Mouse (Mus musculus) lung, postnatal 25 days (tissue): Measurements from ENCODE around the gene Rps27l.
"Not testable (repeated sequence)": the region's sequence is repeated elsewhere in the genome, so short reads cannot be mapped to it uniquely, and the experiment has no call there.

Experiments used
- DNase-seq: peaks from one replicate; pipeline ENCODE4 v3.0.0; 2022; ENCODE audit warnings: low spot score

Rps27l gene

DNA sequence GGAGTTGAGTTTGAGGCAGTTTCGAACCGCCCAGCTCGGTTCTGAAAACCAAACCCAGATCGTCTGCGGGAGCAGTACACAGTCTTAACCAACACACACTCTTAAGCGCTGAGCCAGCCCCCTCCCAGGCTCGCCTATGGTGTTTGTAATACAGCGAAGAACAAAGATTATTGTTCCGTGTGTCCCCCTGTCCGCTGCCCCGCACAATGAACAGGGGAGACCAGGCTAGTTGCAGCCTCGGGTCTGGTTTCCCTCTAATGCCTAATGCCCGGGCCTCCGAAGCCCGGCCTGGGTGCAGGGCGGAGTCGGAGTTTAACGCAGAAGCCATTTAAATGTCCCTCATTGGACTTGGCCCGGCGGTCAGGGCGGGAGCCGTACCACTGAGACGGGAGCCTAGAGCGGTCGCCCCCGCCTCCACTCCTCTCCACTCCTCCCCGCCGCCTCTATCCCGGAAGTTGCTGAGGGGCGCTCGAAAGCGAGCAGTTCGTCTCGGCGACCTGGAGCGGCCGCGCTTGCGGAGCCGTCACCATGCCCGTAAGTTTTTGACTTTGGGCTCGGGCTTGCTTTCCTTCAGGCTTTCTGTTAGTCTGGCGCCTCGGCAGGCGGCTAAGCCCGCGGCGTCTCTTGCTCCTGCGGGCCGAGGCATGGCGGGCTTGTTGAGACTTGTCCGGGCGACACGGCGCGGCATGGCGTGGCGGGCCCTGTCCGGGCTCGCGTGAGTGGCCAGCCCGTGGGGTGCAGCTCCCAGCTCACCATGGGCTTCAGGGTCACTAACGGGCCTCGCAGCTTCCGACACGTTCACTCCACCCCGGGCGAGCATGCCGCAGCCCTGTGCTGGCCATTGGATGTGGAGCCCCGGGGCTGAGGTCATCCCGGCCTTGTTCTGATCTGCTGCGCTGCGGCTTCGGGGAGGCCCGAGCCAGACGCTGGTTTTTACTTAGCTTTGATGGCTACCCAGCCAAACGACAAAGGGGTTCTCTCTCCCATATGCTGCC lies at the start of gene Rps27l:
Gene Rps27l, plus strand, starts transcription at position 440 of the 995 bp plus-strand sequence.
- DNase-seq = peak; percentile 95

DNA sequence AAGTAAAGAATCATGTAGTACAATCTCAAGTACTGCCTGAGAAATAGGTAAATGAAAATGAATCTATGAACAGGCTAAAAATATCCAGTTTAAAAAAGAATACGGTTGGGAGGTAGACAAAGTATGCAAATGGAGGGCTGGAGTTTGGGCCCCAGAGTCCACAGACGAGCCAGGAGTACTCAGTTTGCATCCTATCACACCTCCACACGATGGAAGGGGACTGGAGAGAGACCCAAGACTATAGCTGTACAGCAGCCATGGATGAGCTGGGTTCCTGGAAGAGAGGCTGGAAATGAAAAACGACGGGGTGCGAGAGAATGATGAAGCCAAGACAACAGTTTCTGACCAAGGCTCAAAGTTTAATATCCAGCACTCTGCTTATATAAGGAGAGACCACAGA lies 48.9 kb upstream of the Rps27l start:
- DNase-seq = no peak

DNA sequence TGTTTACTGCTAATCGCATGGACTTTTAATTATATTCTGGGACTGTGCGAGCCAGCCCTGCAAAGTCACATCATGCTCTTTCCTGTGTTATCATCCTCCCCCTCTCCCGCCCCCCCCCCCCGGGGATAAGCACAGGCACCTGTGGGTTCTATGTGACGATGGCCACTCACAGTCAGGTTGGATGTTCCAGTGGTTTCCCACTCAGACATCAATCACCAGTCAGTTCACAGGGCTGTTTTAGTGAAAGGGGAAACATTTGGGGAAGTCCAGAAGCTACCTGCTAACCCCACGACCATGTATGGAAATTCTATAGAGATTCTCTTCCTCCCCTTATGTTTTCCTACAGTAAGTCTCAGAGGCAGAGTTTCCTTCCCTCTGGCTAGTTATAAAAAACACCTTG lies 48.0 kb upstream of the Rps27l start:
- DNase-seq = no peak

DNA sequence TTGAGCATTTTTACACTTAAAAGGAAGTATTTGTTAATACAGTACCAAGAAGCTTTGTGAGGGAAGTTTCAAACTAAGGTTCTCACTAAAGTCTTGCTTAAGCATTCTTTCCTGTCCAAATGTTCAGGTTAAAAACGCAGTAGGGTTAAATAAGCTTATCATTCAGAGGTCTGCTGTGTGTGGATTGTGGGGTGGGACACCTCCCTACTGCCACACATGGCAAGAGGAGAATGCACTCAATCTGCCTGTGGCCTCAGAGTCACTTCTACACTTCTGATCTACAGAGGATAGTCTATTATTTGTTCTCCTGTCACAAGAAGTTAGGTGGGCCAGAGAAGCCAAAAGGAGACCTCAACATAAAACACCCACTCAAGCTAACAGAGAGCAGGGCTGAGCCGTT lies 46.8 kb upstream of the Rps27l start:
- no peak for DNase-seq

DNA sequence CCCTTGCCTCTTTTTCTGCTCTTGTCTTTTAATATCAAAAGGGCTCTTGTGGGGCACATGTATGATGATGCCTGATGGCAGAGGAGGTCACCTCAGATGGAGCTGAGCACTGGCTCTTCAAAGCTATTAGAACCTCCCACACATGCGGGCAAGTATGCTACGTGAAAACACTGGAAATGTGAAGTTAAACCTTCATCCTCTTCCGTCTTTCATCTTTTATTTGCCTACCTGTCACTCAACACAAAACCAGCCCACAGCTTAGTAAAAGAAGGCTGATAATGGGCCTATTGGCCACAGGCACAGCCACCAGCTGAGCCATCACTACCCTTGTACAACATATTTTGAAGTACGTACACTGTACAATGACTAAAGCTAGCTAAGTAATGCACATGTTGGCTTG lies 46.4 kb upstream of the Rps27l start:
- no peak for DNase-seq

DNA sequence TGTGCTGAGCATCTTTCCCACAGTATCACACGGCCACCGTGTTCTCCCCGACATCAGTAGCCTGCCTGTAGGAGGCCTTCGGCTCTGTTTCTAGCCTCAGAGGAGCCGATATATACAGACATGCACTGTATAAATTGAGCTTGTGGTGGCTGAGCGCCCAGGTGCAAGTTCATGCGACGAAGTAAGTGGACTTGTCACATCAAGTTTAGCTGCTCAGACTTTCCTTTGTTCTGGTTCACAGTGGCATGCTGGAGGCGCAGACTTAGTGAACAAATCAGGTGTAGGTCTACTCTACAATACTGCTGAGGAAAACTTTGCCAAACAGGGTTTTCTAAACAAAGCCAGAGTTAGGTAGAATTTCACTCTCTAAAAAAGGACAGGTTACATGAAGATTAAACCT lies 39.9 kb upstream of the Rps27l start:
- no peak for DNase-seq

DNA sequence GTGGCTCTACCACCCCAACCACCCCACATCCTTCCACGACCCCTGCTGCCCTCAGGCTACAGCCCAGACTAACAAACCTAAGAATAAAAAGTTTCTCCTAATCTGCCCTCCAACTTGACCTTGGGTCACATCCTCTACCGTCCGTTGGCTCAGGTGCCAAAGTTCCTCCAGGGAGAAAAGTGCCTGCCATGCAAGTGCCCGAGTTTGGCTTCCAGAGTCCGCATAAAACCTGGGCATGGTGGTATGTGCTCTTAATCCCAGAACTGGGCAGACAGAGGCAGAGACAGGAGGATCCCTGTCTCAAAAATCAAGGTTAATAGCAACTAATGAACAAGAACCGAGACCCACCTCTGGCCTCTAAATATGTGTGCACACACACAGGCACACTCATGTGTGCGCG lies 38.8 kb upstream of the Rps27l start:
- DNase-seq = no peak

DNA sequence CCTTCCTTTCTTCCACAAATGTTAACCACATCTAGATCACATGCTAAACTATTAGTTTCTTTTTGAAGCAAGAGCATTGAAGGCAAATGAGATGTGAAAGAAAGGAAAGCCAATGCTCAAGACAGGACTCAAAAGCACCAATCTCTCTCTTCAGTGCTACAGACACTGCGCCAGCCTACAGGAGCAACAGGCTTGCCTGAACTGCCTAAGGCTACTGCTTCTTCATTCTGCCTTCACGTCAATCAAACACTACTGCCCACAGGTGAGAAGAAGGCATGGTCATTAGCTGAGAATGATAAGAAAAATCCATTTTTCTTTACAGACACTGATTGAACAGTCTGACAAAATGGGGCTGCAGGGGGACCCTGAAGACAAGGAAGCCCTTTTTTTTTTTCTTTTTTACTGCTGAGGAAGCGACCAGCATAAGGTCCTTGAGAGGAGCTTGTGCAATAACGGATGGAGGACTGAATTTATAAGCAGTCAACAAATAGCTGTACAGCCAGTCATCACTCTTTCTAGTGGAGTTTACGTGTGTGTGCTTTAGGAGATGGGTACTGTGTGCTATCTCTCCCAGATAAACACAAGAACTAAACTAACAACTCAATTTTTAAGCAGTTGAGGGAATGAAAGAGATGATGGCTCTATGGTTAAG lies 38.0 kb upstream of the Rps27l start:
- DNase-seq = no peak

DNA sequence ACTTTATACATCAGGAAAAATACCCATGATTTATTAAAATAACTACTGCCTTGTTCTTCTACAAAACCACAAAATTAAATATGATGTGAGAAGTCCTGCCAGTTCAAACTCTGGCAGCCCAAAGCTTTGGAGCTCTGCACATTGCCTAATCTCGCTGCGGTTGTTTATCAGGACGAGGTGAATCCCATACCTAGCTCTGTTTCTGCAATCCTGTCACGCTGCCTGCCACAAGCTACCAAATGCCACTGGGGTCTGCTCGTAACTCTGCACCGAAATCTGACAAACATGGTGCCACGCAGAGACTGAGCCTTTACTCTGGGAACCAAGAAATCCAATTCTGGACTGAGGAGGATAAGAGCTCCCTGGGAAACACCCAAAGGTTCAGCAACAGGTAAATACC lies 36.0 kb upstream of the Rps27l start:
- DNase-seq = no peak

DNA sequence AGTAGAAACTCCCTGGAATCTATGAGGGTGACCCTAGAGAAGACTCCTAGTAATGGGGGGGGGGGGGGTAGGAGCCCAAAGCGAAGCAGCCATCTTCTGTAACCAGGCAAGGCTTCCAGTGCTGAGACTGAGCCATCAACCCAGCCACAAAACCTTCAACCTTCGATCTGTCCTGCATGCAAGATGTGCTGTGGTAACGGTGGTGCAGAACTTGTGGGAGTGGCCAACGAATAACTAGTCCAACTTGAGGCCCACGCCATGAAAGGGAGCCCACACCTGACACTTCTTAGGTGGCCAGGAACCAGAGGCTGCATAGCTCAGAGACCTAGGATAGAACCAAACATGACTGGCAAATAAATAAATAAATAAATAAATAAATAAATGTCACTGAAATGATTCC lies 35.2 kb upstream of the Rps27l start:
- DNase-seq = no peak

DNA sequence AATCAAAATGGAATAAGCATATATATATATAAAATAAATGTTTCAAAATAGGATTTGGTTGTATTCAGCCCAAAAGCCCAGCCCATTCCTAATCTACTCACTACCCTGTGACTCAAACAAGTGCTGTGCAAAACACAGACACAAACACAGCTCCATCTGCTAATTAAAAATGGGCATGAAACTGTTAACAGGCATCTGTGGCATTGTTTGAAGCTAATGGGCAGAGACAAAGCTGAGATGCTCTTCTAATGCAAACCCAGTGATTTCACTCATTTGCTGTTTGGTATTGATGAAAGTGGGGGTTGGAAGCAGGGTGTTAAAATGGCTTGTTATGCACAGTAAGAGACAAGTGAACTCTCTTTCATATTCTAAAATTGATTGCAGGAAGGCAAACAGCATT lies 33.6 kb upstream of the Rps27l start:
- no peak for DNase-seq

DNA sequence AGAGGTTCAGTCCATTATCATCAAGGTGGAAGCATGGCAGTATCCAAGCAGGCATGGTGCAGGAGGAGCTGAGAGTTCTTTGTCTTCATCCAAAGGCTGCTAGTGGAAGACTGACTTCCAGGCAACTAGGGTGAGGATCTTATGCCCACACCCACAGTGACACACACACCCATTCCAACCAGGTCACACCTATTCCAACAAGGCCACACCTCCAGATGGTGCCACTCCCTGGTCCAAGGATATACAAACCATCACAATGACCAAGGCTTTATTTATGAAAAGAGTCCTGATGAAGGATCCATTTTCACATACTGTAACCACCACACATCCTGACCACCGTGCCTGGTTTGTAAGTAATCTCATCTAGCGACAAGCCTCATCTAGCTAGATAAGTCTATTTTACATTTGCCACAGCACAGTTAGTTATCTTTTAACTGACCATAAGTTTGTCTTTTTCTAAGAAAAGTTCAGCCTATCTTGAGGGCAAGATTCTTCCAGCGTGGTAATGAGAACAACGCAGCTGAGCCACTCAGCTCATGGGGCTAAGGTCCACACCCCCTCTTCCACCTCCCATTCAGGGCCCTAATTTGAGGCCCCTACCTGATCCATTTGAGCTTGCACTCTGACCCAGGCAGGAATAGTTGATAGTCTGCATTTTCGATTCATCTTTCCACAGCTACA lies 32.5 kb upstream of the Rps27l start:
- not testable (repeated sequence) for DNase-seq

DNA sequence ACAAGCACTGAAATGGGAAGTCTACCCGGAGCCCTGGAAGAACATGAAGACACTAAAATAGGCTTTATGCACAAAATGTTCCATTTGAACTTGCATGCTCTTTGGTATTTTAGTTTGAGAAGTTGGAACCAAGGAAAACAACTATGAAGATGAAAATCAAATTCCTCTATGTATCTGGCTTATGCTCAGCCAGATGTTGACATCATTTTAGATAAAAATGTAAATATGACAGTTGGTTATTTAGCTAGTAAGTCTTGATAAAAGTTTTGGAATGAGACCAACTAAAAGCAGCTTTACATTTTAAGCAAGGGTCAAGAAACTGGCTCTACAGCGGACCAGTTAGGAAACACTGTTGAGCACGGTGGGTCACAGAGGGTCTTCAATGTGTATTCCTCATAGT lies 31.3 kb upstream of the Rps27l start:
- no peak for DNase-seq

DNA sequence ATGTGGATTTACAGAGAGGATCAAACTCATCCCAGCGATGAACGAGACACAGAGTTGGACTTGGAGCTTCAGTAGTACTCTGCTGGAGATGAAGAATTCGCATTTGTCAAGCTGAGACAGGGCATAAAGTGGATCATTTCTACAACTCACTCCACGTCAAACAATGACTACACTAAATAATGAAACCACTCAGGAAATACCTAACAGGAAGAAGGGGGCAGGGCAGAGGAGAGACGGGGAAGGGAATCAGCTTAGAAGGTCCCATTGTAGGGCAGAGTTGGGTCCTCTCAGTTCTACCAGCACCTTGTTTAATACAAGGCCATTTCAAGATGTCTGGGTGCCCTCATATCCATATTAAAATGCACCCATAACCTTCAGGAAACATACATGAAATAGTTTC lies 30.5 kb upstream of the Rps27l start:
- peak; percentile 48 for DNase-seq

DNA sequence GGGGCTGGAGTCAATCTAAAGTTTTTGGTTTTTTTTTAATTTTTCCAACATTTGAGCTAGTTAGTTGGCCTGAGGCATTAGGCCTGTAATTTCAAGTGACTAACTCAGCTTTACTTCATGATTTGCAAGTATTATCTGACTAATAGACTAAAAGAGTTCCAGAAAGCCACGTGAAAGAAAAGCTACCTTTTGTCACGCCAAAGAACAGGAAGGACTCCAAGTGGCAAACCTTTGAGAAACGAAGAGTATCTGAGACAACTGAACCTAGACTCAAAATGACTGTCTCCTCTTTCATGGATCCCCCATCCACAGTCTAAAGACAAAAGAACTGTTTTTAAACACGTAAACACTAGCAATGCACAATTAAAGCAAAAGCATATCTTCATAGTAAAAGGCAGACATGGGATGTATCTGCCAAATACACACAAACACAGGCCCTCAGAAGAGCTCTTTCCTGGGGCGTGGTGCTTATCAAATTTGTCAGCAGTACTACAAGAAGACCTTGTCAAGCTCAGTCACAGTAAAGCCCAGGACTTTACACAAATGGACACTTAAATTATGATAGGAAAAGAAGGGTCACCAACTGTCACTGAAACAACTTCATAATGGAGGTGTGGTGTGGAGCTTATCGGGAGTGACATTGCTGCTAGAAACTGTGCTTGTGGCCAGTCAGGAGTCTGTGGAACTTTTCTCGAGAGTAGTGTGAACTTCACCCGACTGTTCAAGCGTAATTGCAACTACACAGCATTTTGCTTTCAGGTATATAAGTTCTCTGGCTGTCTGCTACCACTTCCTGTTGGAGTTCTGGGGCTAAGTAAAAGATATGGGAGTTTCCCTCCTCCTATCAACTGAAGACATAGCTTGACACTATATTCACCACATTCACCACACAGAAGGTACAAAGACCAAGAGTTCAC lies 29.8 kb upstream of the Rps27l start:
- no peak for DNase-seq

DNA sequence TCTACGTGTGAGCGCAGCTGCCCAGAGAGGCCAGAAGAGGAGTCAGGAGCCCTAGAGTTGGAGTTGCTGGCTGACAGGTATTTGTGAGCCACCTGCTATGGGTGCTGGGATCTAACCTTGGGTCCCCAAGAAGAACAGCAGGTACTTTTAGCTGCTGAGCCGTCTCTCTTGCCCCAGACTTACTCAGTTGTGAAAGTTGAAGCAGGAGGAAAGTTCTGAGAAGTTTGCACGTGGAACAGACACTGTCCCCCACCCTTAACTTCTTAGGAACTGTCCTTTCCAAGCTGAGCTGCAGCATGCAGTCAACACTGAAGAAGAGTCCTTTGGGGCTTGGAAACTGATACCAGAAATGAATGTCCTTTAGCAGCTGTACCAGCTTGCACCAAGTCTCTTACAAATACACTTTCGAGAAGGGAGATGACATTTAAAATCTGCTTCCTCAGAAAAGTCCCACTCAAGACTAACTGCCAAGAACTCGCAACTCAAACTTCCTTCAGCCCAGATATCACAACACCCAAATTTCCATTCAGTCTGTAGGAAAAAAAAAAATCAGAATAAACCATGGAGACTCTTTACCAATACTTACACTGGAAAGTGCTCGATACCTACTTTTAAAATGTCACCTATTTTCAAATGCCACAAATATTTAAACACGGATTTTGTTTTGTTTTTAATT lies 28.5 kb upstream of the Rps27l start:
- no peak for DNase-seq

DNA sequence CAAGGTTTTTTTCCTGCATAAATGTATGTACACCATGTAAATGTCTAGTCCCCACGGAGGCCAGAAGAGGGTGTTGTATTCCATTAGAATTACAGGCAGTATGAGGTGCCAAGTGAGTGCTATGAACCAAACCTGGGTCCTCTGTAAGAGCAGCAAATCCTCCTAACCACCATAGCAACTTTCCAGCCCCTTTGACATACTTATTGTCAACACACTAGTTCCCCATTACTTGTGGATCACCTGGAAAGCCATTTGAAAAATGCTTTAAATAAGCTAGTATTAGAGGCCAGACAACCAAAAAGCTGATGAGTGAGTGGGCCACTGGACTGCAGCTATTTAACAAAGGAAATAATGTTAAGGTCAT lies 28.0 kb upstream of the Rps27l start:
- no peak for DNase-seq

DNA sequence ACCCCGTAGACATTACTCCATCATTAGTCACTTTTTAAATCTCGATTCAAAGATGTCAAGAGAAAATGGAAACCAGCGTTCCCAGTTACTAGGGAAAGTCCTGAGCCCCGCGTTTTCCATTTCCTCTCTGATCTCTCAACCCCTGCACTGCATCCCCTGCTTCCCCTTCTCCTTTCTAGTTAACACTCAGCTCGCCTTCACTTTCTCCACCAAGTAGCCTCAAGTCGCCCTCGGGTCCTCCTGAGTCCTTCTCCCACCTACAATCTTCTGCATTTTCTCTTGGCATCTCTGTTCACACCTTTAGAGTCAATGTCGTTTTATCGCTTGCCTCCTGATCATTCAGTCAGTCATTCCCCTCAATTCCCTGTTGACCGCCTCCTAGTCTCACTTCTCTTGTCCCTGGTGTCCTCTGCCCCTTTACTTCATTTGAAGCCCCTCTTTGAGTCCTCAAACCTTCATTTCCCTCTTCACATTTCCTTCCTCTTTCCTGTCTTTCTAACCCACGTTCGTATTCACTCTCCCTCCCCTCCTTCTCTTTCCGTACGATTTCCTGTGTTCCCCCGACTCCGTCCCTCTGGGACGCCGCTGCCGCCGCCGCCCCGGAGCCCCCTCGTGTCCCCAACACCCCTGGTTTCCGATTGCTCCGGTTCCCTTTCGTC lies 27.1 kb upstream of the Rps27l start:
- DNase-seq = no peak

DNA sequence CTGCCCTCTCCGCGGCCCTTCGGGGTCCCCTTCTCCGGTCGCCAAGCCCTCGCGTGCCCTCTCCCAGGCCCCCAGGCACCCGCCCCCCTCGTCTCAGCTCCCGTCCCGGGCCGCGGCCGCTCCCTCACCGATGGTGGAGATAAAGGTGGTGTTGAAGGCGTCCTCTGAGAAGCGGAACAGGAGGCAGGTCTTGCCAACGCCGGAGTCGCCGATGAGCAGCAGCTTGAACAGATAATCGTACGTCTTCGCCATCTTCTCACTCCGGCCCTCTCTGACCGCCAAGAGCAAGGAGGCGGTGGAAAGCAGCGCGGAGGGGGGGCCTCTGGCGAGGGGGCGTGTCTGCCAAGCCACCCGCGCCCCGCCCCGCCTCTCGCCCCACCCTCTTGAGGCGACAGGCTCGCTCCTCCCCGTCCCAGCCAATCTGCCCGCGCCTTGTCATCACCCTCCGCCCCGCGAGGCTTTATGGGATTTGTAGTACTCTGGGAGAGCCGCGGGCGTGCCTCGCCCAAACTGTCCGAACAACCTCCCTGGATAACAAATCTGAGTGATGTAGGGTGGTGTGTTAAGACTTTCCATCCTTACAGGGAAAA lies 26.4 kb upstream of the Rps27l start, which contains the start of gene Rab8b:
Gene Rab8b, minus strand, starts transcription at position 306 of the 590 bp plus-strand sequence.
- DNase-seq = peak; percentile 96

DNA sequence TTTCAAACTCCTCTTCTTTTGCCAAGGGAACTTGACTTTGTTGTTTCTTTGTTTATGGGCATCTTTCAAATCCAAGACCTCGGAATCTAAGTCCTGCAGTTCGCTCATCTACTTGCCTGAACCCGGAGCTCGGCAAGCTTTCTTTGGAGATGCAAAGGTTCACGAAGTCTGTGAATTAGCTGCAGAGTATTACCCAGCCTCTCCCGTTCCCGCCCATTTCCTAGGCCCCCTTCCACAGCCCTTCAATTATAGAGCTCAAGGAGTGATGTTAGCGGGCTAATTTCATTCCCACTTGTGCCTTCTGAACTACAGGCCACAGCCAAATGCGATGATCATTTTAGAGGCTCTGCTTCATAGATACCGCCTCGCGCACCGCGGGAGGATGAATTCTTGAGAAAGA lies 25.9 kb upstream of the Rps27l start:
- DNase-seq = no peak
